Mouse (Mus musculus) embryonic fibroblast, embryonic 13.5 days (primary cell): ENCODE results near the gene Cnnm4.

Experiments
- CTCF ChIP-seq: IDR thresholded peaks from 2 replicates; pipeline ENCODE4 v1.5.1; 2011; ENCODE audit warnings: mild to moderate bottlenecking, control low read depth, low read length, moderate library complexity, borderline replicate concordance; ENCODE audit not compliant: insufficient read depth
- POLR2A ChIP-seq: IDR thresholded peaks from 2 replicates; pipeline ENCODE4 v1.6.1; 2011; ENCODE audit warnings: low read depth, mild to moderate bottlenecking, control low read depth, low read length, moderate library complexity

GRCm38 (mm10) chr1:36483825-36484224 lies 12.4 kb downstream of the Cnnm4 start:
- no peak for TF ChIP-seq POLR2A
- no peak for TF ChIP-seq CTCF
